Mouse (Mus musculus) right cerebral cortex, postnatal 25 days (tissue): ENCODE results near the gene Myl12a.
"Not testable (repeated sequence)": the region's sequence is repeated elsewhere in the genome, so short reads cannot be mapped to it uniquely, and the experiment has no call there.

Experiments used
- DNase-seq: peaks from one replicate; pipeline ENCODE4 v3.0.0; 2022

Myl12a gene

DNA sequence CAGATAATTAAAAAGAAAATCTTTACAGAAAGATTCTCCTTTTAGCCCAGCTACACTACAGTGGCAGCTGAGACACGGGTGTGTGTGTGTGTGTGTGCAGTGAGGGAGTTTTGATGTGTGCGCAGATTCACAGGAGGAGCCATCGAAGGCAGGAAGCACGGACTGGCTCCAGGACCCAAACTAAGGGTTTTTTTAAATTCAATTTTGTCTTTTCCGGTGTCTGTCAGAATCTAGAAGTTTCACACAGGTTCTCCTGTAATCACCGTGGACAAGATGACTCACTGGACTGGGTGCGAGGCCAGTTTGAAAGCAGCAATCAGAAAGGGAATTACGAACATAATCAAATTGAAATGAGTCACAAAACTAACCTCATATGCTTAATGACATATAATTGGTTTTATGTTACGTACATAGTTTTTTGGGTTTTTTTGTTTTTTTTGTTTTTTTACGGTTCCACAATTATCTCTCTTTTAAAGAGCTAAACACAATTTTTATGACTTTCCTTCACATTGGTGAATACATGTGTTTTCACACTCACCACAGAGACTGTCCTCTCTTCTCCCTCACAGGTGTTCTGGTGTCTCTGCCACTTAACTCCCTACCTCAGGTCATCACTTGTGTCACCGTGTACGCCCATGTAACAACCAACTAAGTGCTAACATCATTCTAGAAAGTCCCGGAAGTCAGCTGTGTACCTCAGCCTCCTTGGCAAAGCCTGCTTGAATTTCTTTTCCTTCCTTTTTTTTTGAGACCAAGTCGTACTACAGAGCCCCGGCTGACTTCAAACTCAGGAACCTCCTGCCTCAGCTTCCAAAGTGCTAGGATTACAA lies 15.6 kb downstream of the Myl12a start:
- DNase-seq = no peak

- DNase-seq = no peak
Measured at GRCm38 (mm10) chr17:70986355-70986740, 16.3 kb downstream of the Myl12a start.

- DNase-seq = no peak
Measured at GRCm38 (mm10) chr17:70985501-70986354, 16.9 kb downstream of the Myl12a start.

DNA sequence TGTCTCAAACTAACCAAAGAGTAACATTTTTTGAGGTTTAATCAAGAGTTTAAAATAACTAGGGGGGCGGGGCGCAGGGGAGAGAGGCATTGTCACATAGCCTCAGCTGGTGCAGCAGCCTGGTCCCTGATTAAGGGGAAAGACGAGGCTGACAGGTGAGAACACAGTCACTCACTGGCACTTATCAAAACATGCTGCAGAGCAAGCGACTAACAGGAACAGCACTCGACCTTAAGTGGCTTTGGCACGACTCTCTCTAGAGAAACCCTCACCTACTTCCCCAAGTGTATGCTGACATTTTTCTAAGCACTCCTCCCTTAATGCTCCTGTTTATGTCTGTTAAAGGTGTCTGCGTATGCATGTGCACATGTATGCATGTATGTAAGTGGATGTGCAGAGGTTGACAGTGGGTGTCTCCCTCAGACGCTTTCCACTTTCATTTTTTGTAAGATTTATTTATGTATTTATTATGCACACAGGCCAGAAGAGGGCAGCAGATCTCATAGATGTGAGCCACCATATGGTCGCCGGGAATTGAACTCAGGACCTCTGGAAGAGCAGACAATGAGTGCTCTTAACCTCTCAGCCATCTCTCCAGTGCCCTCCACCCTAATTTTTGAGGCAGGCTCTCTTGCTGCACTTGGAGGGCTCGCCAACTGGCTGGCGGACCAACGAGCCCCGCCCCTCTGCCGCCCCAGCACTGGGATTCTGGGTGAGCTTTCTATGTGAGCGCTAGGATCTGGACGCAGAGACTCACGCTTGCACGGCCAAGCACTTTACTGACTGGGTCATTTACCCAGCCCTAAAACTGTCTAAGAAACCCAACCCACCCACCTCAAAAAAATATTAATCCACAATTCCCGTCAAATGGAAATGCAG lies 23.1 kb downstream of the Myl12a start:
- DNase-seq = no peak

DNA sequence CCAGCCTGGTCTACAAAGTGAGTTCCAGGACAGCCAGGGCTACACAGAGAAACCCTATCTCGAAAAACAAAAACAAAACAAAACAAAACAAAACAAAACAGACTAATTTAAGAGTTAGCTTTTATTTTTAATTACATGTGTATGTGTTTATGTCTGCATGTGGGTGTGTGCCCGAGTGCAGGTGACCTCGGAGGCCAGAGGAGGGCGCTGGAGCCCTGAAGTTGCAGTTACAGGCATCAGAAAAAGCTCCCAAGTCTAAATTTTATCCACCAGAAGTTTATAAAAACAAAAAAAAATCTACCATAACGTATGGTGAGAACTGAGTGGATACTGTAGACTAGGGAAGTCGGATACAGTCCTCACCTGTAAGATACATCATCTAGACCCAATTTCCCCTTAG lies 24.9 kb downstream of the Myl12a start:
- no peak for DNase-seq

DNA sequence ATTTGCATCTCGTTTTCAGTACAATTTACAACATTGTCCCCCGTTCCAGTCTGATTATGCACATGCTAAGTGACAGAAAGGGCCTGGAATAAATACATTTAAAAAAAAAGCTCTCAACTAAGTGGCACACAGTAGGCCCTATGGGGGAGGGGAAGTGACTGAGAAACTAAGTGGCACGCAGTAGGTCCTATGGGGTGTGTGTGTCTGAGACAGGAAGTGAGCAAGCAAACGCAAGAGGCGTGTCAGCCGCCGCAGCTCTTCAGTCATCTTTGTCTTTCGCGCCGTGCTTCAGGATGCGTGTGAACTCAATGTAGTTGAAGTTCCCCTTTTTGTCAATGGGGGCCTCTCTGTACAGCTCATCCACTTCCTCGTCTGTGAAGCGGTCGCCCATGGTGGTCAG lies 28.6 kb downstream of the Myl12a start:
- DNase-seq = not testable (repeated sequence)

- DNase-seq = no peak
Measured at GRCm38 (mm10) chr17:70973398-70973797, 29.3 kb downstream of the Myl12a start.

GRCm38 (mm10) chr17:70971206-70971605 lies 31.5 kb downstream of the Myl12a start:
- no peak for DNase-seq

DNA sequence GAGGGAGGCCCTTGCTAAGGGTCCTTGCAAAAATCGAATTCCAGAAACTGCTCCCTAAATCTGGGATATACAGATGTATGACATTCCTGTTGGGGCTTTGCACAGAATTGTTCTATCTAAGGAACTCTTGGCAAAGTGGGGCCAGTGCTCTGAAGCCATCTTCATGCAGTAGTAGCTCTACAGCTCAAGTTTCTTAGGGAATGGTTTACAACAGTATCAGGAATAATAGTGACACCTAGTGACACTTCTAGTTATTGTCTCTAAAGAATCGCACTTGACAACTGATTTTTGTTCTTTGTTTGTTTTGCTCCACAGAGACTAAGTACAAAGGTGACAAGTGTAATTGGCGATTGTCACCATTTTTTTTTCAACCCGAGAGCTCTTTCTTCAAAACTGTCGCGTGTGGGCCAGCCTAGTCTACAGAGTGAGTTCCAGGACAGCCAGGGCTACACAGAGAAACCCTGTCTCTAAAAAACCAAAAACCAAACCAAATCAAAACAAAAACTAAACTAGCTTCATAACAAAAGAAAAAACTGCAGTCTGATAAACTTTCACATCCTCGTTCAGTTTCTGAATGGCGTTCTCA lies 34.0 kb downstream of the Myl12a start:
- no peak for DNase-seq

DNA sequence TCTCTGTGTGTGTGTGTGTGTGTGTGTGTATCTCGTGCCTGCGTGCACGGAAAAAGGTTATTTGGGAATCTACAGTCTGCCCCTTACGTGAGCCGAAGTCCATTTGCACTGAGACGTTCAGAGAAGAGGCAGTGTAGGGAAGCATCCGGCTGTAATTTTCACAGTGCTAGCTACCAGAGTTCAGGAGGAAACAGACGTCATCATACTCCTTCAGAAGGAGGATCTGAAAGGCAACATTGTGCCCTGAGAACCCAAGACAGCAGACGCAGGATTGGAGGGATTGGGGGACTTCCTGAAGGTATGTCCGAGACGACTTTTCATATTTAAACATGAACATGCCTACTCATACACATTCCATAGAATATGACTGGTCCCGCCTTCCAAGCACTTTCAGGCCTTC lies 35.0 kb downstream of the Myl12a start:
- no peak for DNase-seq

DNA sequence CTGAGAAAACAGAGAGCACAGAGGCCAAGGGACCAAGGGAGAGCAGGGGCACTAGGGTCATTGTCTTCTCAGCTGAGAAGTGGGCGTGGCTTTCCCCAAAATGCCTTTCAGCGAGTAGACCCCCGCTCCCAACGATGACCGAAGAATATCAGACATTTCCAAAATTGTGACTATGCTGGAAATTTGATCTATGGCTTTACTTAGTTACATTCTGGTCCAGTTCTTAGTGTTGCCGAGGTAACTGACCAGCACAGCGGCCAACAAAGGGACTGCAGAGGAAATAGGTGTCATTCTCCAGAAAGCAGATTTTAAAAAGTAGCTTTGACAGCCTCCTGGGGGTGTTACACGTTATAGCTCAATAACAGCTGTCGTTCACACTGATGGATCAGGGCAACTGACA lies 35.5 kb downstream of the Myl12a start:
- no peak for DNase-seq

DNA sequence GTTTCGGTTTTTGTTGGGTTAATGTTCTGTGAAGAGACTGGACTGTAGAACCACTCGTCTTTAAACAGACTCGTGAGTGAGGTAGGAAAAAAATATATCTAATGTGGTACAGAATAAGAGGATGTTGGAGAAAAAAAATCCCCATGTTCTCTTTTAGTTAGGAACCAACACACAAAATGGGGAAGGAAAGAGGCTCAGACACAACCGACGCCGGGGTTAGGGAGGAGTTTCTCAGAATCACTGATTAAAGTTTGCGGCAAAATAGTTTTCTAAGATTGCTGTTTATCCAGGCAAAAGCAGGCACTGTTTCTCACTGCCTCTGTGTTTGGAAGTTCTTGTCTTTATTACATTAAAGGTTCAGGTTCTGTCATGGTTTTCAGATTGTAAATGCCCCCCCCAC lies 36.6 kb downstream of the Myl12a start:
- no peak for DNase-seq

DNA sequence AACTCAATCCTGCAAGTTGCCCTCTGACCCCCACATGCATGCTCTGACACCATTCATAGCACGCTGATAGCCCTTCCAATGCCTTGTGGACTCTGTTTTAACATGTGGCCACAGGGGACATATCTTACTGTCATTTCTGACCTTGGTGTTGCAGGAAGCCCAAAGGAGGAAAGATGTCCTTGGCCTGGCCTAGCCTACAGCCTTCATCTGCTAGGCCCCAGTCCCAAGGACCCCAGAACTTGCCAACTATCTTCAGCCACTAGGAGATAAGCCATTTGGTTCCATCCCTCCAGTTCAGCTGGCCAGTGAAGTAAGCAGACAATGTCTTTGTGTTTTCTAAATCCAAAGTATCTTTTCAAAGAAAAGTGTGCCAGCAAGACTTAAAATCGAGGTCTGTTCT lies 37.4 kb downstream of the Myl12a start:
- DNase-seq = no peak

GRCm38 (mm10) chr17:70963546-70963945 lies 39.1 kb downstream of the Myl12a start:
- DNase-seq = peak; percentile 94

DNA sequence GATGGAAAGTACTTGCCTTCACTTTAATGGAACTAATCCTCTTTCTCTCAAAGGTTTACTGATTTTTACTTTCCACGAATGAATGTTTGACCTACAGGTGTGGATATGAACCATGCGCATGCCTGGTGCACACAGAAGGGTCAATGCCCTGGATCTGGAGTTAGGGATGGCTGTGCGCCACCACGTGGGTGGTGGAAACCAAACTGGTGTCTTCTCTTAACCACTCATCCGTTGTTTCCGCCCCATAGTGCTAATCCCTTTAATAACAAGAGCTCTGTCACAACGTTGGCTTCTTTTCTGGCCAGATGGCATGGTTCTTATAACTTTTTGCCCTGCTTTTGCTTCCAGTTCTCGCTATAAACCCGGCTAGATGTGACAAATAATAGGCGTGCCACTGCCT lies 51.4 kb downstream of the Myl12a start:
- DNase-seq = no peak

DNA sequence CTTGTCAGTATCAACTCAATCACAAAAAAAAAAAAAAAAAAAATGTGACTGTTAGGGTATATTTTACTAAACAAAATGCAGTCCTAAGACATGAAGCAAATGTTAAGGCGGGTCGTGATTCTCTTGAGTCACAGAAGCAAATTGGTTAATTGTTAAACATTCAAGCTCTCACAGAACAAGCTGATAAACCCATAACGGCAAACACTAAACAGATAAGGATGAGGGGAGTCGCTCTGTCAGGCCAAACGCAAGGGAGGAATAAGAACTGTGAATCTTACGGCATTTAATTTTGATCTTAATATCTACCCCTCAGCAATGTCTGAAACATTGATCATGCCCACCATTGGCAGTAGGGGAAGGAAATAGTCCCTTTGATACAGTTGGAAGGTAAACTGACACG lies 53.5 kb downstream of the Myl12a start:
- DNase-seq = no peak

GRCm38 (mm10) chr17:70948721-70949120 lies 54.0 kb downstream of the Myl12a start:
- no peak for DNase-seq

GRCm38 (mm10) chr17:70943779-70944178 lies 58.9 kb downstream of the Myl12a start:
- no peak for DNase-seq
